Mouse (Mus musculus) limb, embryonic 11.5 days (tissue): Measurements from ENCODE around the gene Tbc1d9. TPM values are rescaled to one million over a fixed set of nuclear protein-coding genes. Genes with fewer than 3 reads are reported as not detected.

Experiments used
- ATAC-seq: fragments of 200-750 bp; cut with Nextera tagmentation; 2 replicates; pipeline ENCODE4 v1.8.0; 2017; ENCODE audit warnings: low read depth; ENCODE audit not compliant: insufficient number of reproducible peaks, low FRiP score, low TSS enrichment
- DNase-seq: peaks from one replicate; pipeline ENCODE4 v3.0.0-alpha.2; 2015; ENCODE audit warnings: low spot score
- H3K27ac ChIP-seq: fragments of 300-500 bp; sonication (generic); replicated peaks from 2 replicates; pipeline ENCODE4 v1.5.1; 2014; ENCODE audit warnings: low read depth, mild to moderate bottlenecking, low read length
- H3K27me3 ChIP-seq: fragments of 300-500 bp; sonication (generic); 2 replicates; pipeline ENCODE4 v1.6.1; 2014; ENCODE audit warnings: mild to moderate bottlenecking, low read length, mixed read lengths; ENCODE audit not compliant: control insufficient read depth, insufficient read depth
- H3K36me3 ChIP-seq: fragments of 300-500 bp; sonication (generic); 2 replicates; pipeline ENCODE4 v1.6.1; 2014; ENCODE audit warnings: mild to moderate bottlenecking, low read length, moderate library complexity, mixed read lengths; ENCODE audit not compliant: control insufficient read depth, insufficient read depth
- H3K4me1 ChIP-seq: fragments of 300-500 bp; sonication (generic); 2 replicates; pipeline ENCODE4 v1.6.1; 2014; ENCODE audit warnings: low read length, mixed read lengths; ENCODE audit not compliant: control insufficient read depth, insufficient read depth
- H3K4me2 ChIP-seq: fragments of 300-500 bp; sonication (generic); 2 replicates; pipeline ENCODE4 v1.6.1; 2014; ENCODE audit warnings: low read depth, mild to moderate bottlenecking, moderate library complexity; ENCODE audit not compliant: severe bottlenecking
- H3K4me3 ChIP-seq: fragments of 300-500 bp; sonication (generic); 2 replicates; pipeline ENCODE4 v1.5.1; 2014; ENCODE audit warnings: low read depth, low read length
- H3K9ac ChIP-seq: fragments of 300-500 bp; sonication (generic); 2 replicates; pipeline ENCODE4 v1.6.1; 2014; ENCODE audit warnings: mild to moderate bottlenecking, low read length
- H3K9me3 ChIP-seq: fragments of 300-500 bp; sonication (generic); 2 replicates; pipeline ENCODE4 v1.6.1; 2016; ENCODE audit warnings: low read length; ENCODE audit not compliant: control insufficient read depth
- WGBS: fragments of 180-500 bp; shearing (Covaris S2); extraction: QIAGEN DNeasy Blood & Tissue Kit; methylation state at CpG from one replicate; pipeline ENCODE4 v1.1.7; 2014; 5-methylcytosine and 5-hydroxymethylcytosine counted together
- polyA plus RNA-seq: library from polyadenylated mRNA; unstranded; fragments of >200 nt; fragmentation: Nextera tagmentation; extraction: Ambion mirVana; gene quantifications from 2 replicates; pipeline ENCODE4 v1.2.1, GENCODE M21; 2014

The Tbc1d9 gene
- polyA plus RNA-seq, 1 experiment from 2014 or later = 1.6 TPM

DNA sequence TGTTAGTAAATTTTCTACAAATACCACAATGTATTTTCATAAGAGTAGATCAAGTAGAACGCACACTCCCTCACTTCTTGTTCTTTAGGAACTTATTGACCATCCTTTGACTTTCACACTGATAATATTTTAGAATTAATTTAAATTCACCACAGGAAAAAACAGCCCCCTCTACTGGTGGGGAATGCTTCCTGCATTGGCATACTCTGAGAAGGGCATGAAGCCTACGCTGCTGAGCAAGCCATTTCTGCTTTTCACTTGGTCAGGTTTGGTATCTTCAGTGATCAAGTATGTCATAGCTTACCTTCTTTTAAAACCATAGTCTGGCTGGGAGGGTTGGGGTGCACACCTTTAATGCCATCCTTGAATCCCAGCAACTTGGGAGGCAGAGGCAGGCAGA, 4.6 kb downstream of the Tbc1d9 start:
- WGBS = 93% methylated on average over 2 of the region's 2 CpGs
- H3K4me1 ChIP-seq = no peaks in the 10 kb centered on the region
- no peak for DNase-seq

DNA sequence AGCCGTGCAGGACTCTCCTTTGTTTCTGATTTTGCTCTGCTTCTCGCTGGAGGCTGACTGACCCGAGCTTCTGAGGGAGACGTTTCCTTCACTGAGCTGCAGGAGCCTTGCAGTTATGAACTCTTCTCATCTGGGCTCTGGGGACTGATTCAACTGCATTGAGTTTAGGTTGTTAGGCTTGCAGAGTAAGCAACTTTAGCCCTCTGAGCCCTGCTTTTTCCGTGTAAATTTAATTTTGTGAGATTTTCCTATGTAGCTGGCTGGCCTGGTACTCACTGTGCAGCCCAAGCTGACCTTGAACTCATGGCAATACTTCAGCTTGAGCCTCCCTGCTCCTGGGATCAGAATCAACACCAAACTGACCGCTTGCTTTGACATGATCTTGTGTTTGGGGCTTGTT, 5.7 kb downstream of the Tbc1d9 start:
- 67% methylated on average over 6 of the region's 6 CpGs for WGBS
- DNase-seq (no peak), ATAC-seq (no peak)
- H3K4me3 ChIP-seq = no peak overlapping the region
- H3K9me3 ChIP-seq = no peaks in the 10 kb centered on the region
- H3K27ac ChIP-seq = no peak overlapping the region
- H3K36me3 ChIP-seq = no peaks in the 10 kb centered on the region
- H3K27me3 ChIP-seq = no peaks in the 10 kb centered on the region
- no peak overlapping the region for H3K4me2 ChIP-seq
- H3K4me1 ChIP-seq = no peaks in the 10 kb centered on the region
- no peak overlapping the region for H3K9ac ChIP-seq

More for the DNA sequence above, 4.6 kb downstream of the Tbc1d9 start:
- H3K36me3 ChIP-seq = no peaks in the 10 kb centered on the region
- H3K27ac ChIP-seq = no peak overlapping the region
- no peak for ATAC-seq
- H3K27me3 ChIP-seq = no peaks in the 10 kb centered on the region
- no peak overlapping the region for H3K4me3 ChIP-seq
- H3K9ac ChIP-seq = no peak overlapping the region
- no peaks in the 10 kb centered on the region for H3K9me3 ChIP-seq
- H3K4me2 ChIP-seq = no peak overlapping the region

DNA sequence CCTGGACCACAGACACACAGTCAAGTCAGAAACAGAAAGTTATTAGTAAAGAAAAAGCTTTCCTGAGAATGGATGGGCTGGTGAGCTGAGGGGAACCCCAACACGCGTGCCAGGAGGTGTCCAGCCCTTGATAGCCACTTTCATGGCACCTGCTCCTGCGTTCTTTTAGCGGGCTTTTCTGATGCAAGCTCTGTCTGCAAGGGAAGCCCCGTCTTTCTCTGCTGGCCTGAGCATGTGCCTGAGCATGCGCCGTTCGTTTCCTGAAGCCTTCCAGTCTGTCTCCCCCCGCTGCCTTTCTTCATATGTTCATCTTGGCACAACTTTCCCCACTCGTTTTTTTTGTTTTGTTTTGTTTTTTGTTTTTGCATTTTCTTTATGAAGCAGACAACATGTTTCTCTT, 10.5 kb downstream of the Tbc1d9 start:
- H3K27ac ChIP-seq = no peak overlapping the region
- H3K9me3 ChIP-seq = no peaks in the 10 kb centered on the region
- H3K36me3 ChIP-seq = no peaks in the 10 kb centered on the region
- H3K4me1 ChIP-seq = 0 out of 2 replicates have a peak, but pooled peaks cover 2% of the 10 kb centered on the region
- DNase-seq (no peak), ATAC-seq (no peak)
- H3K27me3 ChIP-seq = no peaks in the 10 kb centered on the region
- no peak overlapping the region for H3K4me2 ChIP-seq
- no peak overlapping the region for H3K4me3 ChIP-seq
- 72% methylated on average over 10 of the region's 10 CpGs for WGBS
- H3K9ac ChIP-seq = no peak overlapping the region

DNA sequence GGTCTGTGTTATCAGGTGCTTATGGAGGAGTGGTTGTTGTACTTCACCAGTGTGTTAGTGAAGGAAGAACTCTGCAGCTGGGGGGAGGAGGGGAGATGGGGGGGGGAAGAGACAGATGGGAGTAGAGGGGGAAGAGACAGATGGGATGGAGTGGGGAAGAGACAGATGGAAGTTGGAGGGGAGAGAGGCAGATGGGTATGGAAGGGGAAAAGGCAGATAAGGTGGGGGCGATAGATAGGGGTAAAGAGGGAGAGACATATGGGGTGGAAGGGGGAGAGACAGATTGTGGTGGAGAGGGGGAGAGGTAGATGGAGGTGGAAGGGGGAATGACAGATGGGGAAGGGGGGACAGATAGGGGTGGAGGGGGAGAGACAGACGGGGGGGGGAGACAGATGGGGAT, 11.6 kb downstream of the Tbc1d9 start:
- 0 out of 2 replicates have a peak, but pooled peaks cover 2% of the 10 kb centered on the region for H3K4me1 ChIP-seq
- ATAC-seq (no peak), DNase-seq (no peak)
- H3K9me3 ChIP-seq = no peaks in the 10 kb centered on the region
- no peak overlapping the region for H3K27ac ChIP-seq
- H3K36me3 ChIP-seq = no peaks in the 10 kb centered on the region
- H3K27me3 ChIP-seq = no peaks in the 10 kb centered on the region
- H3K4me3 ChIP-seq = no peak overlapping the region
- no peak overlapping the region for H3K9ac ChIP-seq
- no peak overlapping the region for H3K4me2 ChIP-seq
- 49% methylated on average over 2 of the region's 2 CpGs for WGBS

DNA sequence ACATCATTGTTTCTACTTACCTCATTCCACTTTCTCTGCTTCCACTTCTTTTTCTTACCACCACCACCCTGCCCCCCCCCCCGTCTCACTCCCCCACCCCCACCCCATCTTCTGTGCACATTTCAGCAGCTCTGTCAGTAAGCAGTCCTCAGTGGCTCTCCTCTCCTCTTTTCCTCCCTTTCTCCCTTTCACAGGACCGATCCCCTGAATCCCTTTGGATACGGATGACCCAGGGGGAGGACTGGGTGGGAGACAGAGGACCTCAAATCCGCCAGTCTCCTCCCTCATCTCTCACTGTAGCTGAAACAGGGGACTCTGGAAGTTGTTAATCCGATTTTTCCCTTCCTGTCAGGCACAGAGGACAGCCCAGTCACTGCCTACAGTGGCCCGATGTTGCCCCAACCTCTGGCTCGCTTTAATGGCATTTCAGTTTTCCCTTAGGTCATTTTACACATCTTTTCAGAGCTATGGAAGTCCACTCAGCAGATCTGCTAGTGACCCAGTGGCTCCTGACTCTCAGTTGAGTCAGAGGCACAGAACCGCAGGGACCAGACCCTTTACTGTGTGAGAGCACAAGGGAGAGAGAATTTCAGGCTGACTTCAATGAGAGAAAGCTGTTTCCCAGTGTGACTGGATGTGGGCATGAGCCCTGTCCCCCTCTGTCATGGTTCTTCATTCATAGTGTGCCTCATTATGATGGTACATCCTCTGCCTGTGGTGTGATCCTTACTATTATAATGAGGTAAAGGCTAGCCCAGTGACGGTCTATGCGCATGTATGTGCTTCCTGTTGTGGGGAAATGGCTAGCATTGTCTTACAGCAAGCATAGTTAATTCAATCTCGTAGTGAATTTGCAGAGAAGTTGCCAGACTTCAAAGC, 12.4 kb downstream of the Tbc1d9 start:
- WGBS = 21% methylated on average over 11 of the region's 11 CpGs
- no peak overlapping the region for H3K4me2 ChIP-seq
- no peak overlapping the region for H3K9ac ChIP-seq

DNA sequence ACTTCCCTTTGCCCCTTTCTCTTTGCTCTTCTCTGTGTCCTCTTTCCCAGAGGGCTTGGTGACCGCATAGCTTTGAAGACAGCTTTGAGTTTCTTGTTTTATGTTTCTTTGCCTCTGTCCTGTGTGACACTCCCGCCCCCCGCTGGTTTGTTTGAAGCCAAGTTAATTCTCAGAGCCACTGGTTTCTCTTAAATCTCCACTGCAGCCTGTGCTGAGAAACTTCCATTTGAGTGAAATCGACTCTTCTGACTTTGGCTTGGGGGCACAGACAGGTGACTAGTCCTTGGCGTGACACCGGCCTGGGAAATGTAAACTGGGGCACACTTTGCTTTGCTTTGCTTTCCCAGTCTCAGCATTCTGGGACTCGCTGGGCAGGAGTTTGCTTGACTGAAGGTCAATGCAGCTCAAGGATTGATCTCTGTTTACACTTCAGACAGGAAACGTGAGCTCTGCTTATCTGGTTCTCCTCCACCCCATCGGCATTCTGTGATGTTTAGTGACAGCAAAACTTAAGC, 13.1 kb downstream of the Tbc1d9 start:
- Histone ChIP-seq H3K4me2 (no peak overlapping the region), H3K36me3 (no peaks in the 10 kb centered on the region), H3K4me3 (no peak overlapping the region), H3K9me3 (no peaks in the 10 kb centered on the region), H3K27me3 (no peaks in the 10 kb centered on the region), H3K27ac (no peak overlapping the region), H3K9ac (no peak overlapping the region), H3K4me1 (0 out of 2 replicates have a peak, but pooled peaks cover 4% of the 10 kb centered on the region)
- ATAC-seq (no peak), DNase-seq (peak; percentile 41)
- 6% methylated on average over 9 of the region's 9 CpGs for WGBS

More for the DNA sequence above, 12.4 kb downstream of the Tbc1d9 start:
- Histone ChIP-seq H3K4me1 (0 out of 2 replicates have a peak, but pooled peaks cover 4% of the 10 kb centered on the region), H3K4me3 (no peak overlapping the region), H3K36me3 (no peaks in the 10 kb centered on the region), H3K27me3 (no peaks in the 10 kb centered on the region), H3K9me3 (no peaks in the 10 kb centered on the region), H3K27ac (no peak overlapping the region)
- DNase-seq (no peak), ATAC-seq (no peak)

DNA sequence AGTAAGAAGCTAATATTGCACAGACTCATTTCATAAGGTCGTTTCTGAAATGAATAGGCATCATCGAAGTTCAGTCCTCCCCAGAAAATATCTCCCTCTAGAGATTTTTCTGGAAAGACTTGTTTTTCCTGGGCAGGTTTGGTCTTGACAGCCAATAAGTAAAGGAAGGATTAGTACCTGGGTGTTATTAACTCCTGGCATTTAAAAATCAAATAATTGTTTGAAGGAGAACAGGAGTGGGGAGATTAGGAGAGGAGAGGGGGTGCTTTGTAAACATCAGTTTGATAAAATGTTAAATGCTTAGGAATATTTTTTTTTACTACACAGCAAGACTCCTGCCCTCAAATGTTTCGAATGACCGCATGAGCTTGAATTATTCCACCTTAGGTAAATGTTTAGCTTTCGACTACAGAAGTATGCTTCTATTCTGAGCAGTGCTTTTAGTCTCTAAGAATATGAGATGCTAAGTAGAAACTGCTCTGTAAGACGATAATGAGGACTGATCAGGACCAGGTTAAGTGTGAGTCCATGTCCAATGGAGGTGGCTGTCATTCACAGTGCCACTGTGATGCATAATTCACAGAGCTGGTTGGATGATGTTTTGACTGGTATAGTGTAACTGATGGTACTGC, 16.8 kb downstream of the Tbc1d9 start:
- WGBS = 79% methylated on average over 6 of the region's 6 CpGs

DNA sequence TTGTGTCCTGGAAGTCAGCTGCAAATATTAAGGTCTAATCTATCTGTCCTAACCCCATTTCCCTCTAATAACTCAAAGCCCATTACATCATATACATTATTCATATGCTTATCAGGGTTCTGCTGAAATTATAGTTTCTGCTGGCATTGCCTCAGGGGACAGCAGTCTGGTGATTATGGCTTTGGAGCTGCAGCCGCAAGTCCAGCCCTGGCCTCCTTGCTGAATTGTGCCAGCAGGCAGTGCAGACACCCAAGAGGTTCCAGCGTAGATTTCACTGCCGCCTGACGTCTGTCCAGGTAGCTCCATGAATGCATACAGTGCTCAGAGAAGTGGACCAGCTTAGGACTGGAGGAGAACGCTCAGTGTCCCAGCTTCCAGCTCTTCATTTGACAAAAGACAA, 17.6 kb downstream of the Tbc1d9 start:
- no peak overlapping the region for H3K27ac ChIP-seq
- H3K36me3 ChIP-seq = no peaks in the 10 kb centered on the region

More for the DNA sequence above, 16.8 kb downstream of the Tbc1d9 start:
- no peak for ATAC-seq
- H3K4me2 ChIP-seq = no peak overlapping the region
- H3K4me1 ChIP-seq = 0 out of 2 replicates have a peak, but pooled peaks cover 4% of the 10 kb centered on the region
- DNase-seq = no peak
- H3K27me3 ChIP-seq = no peaks in the 10 kb centered on the region
- H3K9me3 ChIP-seq = no peaks in the 10 kb centered on the region
- H3K9ac ChIP-seq = no peak overlapping the region
- H3K4me3 ChIP-seq = no peak overlapping the region
- no peak overlapping the region for H3K27ac ChIP-seq
- no peaks in the 10 kb centered on the region for H3K36me3 ChIP-seq

More for the DNA sequence above, 17.6 kb downstream of the Tbc1d9 start:
- 82% methylated on average over 5 of the region's 5 CpGs for WGBS
- DNase-seq = no peak
- no peaks in the 10 kb centered on the region for H3K9me3 ChIP-seq
- H3K4me1 ChIP-seq = 0 out of 2 replicates have a peak, but pooled peaks cover 2% of the 10 kb centered on the region
- no peak for ATAC-seq
- no peak overlapping the region for H3K9ac ChIP-seq
- no peak overlapping the region for H3K4me3 ChIP-seq
- no peak overlapping the region for H3K4me2 ChIP-seq
- no peaks in the 10 kb centered on the region for H3K27me3 ChIP-seq
